Mouse (Mus musculus) midbrain, embryonic 14.5 days (tissue): ENCODE results near the gene Abca13. TPM values are rescaled to one million over a fixed set of nuclear protein-coding genes. Genes with fewer than 3 reads are reported as not detected.
"Not testable (repeated sequence)": the region's sequence is repeated elsewhere in the genome, so short reads cannot be mapped to it uniquely, and the experiment has no call there.

Experiments
- ATAC-seq: fragments of 200-750 bp; cut with Nextera tagmentation; 2 replicates; pipeline ENCODE4 v1.8.0; 2017; ENCODE audit warnings: moderate number of reproducible peaks, moderate library complexity; ENCODE audit not compliant: low FRiP score, low TSS enrichment
- DNase-seq: peaks from one replicate; pipeline ENCODE4 v3.0.0-alpha.2; 2015
- H3K27ac ChIP-seq: fragments of 300-500 bp; sonication (generic); replicated peaks from 2 replicates; pipeline ENCODE4 v1.5.1; 2014; ENCODE audit warnings: mild to moderate bottlenecking, low read depth, low read length, moderate library complexity
- H3K27me3 ChIP-seq: fragments of 300-500 bp; sonication (generic); 2 replicates; pipeline ENCODE4 v1.6.1; 2014; ENCODE audit warnings: low read length, control low read depth, mixed read lengths; ENCODE audit not compliant: control insufficient read depth, insufficient read depth
- H3K36me3 ChIP-seq: fragments of 300-500 bp; sonication (generic); 2 replicates; pipeline ENCODE4 v1.6.1; 2014; ENCODE audit warnings: low read length, control low read depth; ENCODE audit not compliant: control insufficient read depth, insufficient read depth
- H3K4me1 ChIP-seq: fragments of 300-500 bp; sonication (generic); 2 replicates; pipeline ENCODE4 v1.6.1; 2014; ENCODE audit warnings: mild to moderate bottlenecking, antibody characterized with exemption, low read length, control low read depth; ENCODE audit not compliant: control insufficient read depth, insufficient read depth
- H3K4me2 ChIP-seq: fragments of 300-500 bp; sonication (generic); 2 replicates; pipeline ENCODE4 v1.6.1; 2014; ENCODE audit warnings: mild to moderate bottlenecking, low read length, moderate library complexity
- H3K4me3 ChIP-seq: fragments of 300-500 bp; sonication (generic); replicated peaks from 2 replicates; pipeline ENCODE4 v1.5.1; 2014; ENCODE audit warnings: low read depth, low read length
- H3K9ac ChIP-seq: fragments of 300-500 bp; sonication (generic); replicated peaks from 2 replicates; pipeline ENCODE4 v1.6.1; 2014; ENCODE audit warnings: mild to moderate bottlenecking, low read length, moderate library complexity
- H3K9me3 ChIP-seq: fragments of 300-500 bp; sonication (generic); 2 replicates; pipeline ENCODE4 v1.6.1; 2016; ENCODE audit warnings: low read length, control low read depth, mixed read lengths; ENCODE audit not compliant: control insufficient read depth
- WGBS: fragments of 180-500 bp; shearing (Covaris S2); extraction: QIAGEN DNeasy Blood & Tissue Kit; methylation state at CpG from one replicate; pipeline ENCODE4 v1.1.7; 2014; 5-methylcytosine and 5-hydroxymethylcytosine counted together
- polyA plus RNA-seq: library from polyadenylated mRNA; unstranded; fragments of >200 nt; fragmentation: Nextera tagmentation; extraction: Ambion mirVana; gene quantifications from 2 replicates; pipeline ENCODE4 v1.2.1, GENCODE M21; 2014

Gene Abca13
- 0.03 and 0.18 TPM in 2 replicates for polyA plus RNA-seq

GRCm38 (mm10) chr11:9191555-9192131 lies at the start of gene Abca13:
Gene Abca13 (plus strand): TSS chr11:9191942.
- H3K9ac ChIP-seq: no peak within 1 kb of the TSS
- H3K4me2 ChIP-seq: no peak within 1 kb of the TSS
- peak; percentile 27 for DNase-seq
- H3K36me3 ChIP-seq: no peaks in the 10 kb centered on the region
- no peaks in the 10 kb centered on the region for H3K9me3 ChIP-seq
- H3K27ac ChIP-seq: no peak within 1 kb of the TSS
- ATAC-seq: 0 out of 2 replicates have a peak, but pooled peaks have one; percentile 41
- 34% methylated on average over 12 of the region's 12 CpGs for WGBS
- H3K4me3 ChIP-seq: no peak within 1 kb of the TSS
- H3K4me1 ChIP-seq: no peaks in the 10 kb centered on the region
- H3K27me3 ChIP-seq: no peaks in the 10 kb centered on the region

GRCm38 (mm10) chr11:9145113-9145512 lies 46.6 kb upstream of the Abca13 start:
- 90% methylated on average over 2 of the region's 2 CpGs for WGBS
- Histone ChIP-seq H3K9ac (no peak overlapping the region), H3K27ac (no peak overlapping the region), H3K4me1 (no peaks in the 10 kb centered on the region), H3K9me3 (no peaks in the 10 kb centered on the region), H3K27me3 (no peaks in the 10 kb centered on the region), H3K4me3 (no peak overlapping the region), H3K36me3 (no peaks in the 10 kb centered on the region), H3K4me2 (no peak overlapping the region)
- DNase-seq (no peak), ATAC-seq (no peak)

- Histone ChIP-seq H3K4me2 (no peak overlapping the region), H3K36me3 (no peaks in the 10 kb centered on the region), H3K4me1 (no peaks in the 10 kb centered on the region), H3K27ac (no peak overlapping the region), H3K9ac (no peak overlapping the region), H3K27me3 (no peaks in the 10 kb centered on the region), H3K9me3 (no peaks in the 10 kb centered on the region), H3K4me3 (no peak overlapping the region)
- 94% methylated on average over 4 of the region's 4 CpGs for WGBS
- no peak for DNase-seq
- no peak for ATAC-seq
Measured at GRCm38 (mm10) chr11:9146115-9146514, 45.6 kb upstream of the Abca13 start.

GRCm38 (mm10) chr11:9146683-9147082 lies 45.1 kb upstream of the Abca13 start:
- H3K27ac ChIP-seq: no peak overlapping the region
- DNase-seq: no peak
- no peak for ATAC-seq
- H3K4me3 ChIP-seq: no peak overlapping the region
- H3K9me3 ChIP-seq: no peaks in the 10 kb centered on the region
- no peaks in the 10 kb centered on the region for H3K36me3 ChIP-seq
- H3K4me2 ChIP-seq: no peak overlapping the region
- 89% methylated on average over 1 of the region's 1 CpGs for WGBS
- no peaks in the 10 kb centered on the region for H3K27me3 ChIP-seq
- H3K4me1 ChIP-seq: no peaks in the 10 kb centered on the region
- no peak overlapping the region for H3K9ac ChIP-seq

- 89% methylated on average over 2 of the region's 2 CpGs for WGBS
- no peaks in the 10 kb centered on the region for H3K4me1 ChIP-seq
- no peaks in the 10 kb centered on the region for H3K36me3 ChIP-seq
- H3K27me3 ChIP-seq: no peaks in the 10 kb centered on the region
- H3K9me3 ChIP-seq: no peaks in the 10 kb centered on the region
- no peak overlapping the region for H3K4me3 ChIP-seq
- no peak overlapping the region for H3K27ac ChIP-seq
- no peak overlapping the region for H3K9ac ChIP-seq
- ATAC-seq: no peak
- H3K4me2 ChIP-seq: no peak overlapping the region
- no peak for DNase-seq
Measured at GRCm38 (mm10) chr11:9148206-9148605, 43.5 kb upstream of the Abca13 start.

GRCm38 (mm10) chr11:9150403-9150802 lies 41.3 kb upstream of the Abca13 start:
- H3K9ac ChIP-seq, H3K4me2 ChIP-seq, H3K9me3 ChIP-seq, H3K27me3 ChIP-seq, H3K36me3 ChIP-seq, H3K4me3 ChIP-seq, DNase-seq, H3K27ac ChIP-seq, ATAC-seq, H3K4me1 ChIP-seq: not testable (repeated sequence)
- 87% methylated on average over 25 of the region's 25 CpGs for WGBS

- ATAC-seq: no peak
- H3K36me3 ChIP-seq: no peaks in the 10 kb centered on the region
- H3K4me3 ChIP-seq: no peak overlapping the region
- no peak overlapping the region for H3K9ac ChIP-seq
- H3K27ac ChIP-seq: no peak overlapping the region
- WGBS: 71% methylated on average over 3 of the region's 3 CpGs
- no peak for DNase-seq
- H3K4me1 ChIP-seq: no peaks in the 10 kb centered on the region
- no peaks in the 10 kb centered on the region for H3K9me3 ChIP-seq
- no peaks in the 10 kb centered on the region for H3K27me3 ChIP-seq
- H3K4me2 ChIP-seq: no peak overlapping the region
Measured at GRCm38 (mm10) chr11:9159953-9160352, 31.8 kb upstream of the Abca13 start.

- H3K36me3 ChIP-seq: no peaks in the 10 kb centered on the region
- H3K27me3 ChIP-seq: no peaks in the 10 kb centered on the region
- no peaks in the 10 kb centered on the region for H3K9me3 ChIP-seq
- DNase-seq: no peak
- H3K4me3 ChIP-seq: no peak overlapping the region
- H3K4me1 ChIP-seq: no peaks in the 10 kb centered on the region
- H3K27ac ChIP-seq: no peak overlapping the region
- ATAC-seq: no peak
- H3K9ac ChIP-seq: no peak overlapping the region
- no peak overlapping the region for H3K4me2 ChIP-seq
- WGBS: 95% methylated on average over 2 of the region's 2 CpGs
Measured at GRCm38 (mm10) chr11:9167331-9167730, 24.4 kb upstream of the Abca13 start.

- H3K4me3 ChIP-seq: no peak overlapping the region
- H3K27me3 ChIP-seq: no peaks in the 10 kb centered on the region
- H3K4me2 ChIP-seq: no peak overlapping the region
- DNase-seq: no peak
- no peaks in the 10 kb centered on the region for H3K36me3 ChIP-seq
- no peak overlapping the region for H3K9ac ChIP-seq
- H3K9me3 ChIP-seq: no peaks in the 10 kb centered on the region
- WGBS: 87% methylated on average over 1 of the region's 1 CpGs
- no peak overlapping the region for H3K27ac ChIP-seq
- no peaks in the 10 kb centered on the region for H3K4me1 ChIP-seq
- ATAC-seq: no peak
Measured at GRCm38 (mm10) chr11:9181477-9181876, 10.3 kb upstream of the Abca13 start.
